Mouse (Mus musculus) adipose tissue, adult 10 weeks (tissue): ENCODE measurements around the gene Hilpda. TPM values are rescaled to one million over a fixed set of nuclear protein-coding genes. Genes with fewer than 3 reads are reported as not detected.

Experiments used
- polyA plus RNA-seq: library from polyadenylated mRNA; stranded (reverse); fragments of 350-450 nt; fragmentation: Illumina TruSeq; extraction: RNeasy Lipid Tissue Mini Kit (QIAGEN cat#74804); gene quantifications from one replicate; pipeline ENCODE4 v1.2.3, GENCODE M21; 2014; ENCODE audit warnings: low read depth, low replicate concordance

Gene Hilpda
- polyA plus RNA-seq = 11.6 TPM

DNA sequence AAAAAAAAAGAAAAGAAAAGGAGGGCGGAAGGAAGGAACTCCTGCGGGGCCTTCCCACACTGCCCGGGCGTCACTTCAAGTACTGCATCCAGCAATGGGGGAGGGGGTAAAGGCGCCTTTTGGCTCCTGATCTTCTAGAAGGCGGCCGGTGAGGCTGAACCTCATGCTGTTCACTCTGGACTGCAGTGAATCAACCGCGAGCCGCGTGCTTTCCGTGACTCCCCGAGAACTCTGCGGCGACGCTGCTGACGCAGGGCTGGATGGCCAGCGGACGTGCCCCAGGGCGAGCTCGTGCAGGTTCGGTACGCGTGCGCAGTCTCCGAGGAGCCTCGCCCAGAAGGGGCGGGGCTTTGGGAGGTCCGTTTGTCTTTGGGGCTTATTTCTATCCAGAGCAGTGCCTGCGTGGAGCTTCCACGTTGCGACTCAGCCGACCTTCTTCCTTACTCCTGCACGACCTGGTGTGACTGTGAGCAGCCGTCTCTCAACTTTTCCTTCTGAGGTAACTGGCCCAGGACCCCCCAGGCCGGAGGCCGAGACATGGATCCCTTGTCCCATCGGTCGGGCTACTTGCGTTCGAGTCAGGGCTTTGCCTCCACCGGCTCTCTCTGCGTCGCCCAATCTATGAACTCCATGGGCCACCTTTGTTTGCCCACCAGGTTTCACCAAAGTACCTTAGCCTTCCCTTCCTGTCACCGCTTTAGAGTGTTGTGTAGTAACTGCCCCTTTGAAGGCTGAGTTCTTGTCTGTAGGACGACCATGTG is at the start of gene Hilpda:
Gene Hilpda, plus strand, starts transcription at position 177 of the 761 bp plus-strand sequence.

DNA sequence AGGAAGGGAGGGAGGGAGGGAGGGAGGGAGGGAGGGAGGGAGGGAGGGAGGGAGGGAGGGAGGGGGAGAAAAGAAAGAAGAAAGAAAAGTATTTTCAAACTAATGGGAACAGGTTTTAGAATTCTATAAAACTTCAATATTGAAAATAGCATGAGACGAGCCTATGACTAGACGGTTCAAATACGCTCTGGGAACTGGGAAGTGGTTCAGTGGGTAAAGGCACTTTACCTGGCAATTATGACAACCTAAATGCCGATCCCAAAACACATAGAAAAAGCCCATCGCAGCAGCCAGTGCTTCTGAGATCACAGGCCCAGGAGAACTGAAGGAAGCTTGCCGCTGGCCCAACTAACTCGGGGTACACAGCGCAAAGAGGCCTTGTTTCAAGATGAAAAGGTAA is 7.0 kb downstream of the Hilpda start, which contains the start of gene Fam71f2:
Gene Fam71f2, plus strand, starts transcription at position 301 of the 400 bp plus-strand sequence.

DNA sequence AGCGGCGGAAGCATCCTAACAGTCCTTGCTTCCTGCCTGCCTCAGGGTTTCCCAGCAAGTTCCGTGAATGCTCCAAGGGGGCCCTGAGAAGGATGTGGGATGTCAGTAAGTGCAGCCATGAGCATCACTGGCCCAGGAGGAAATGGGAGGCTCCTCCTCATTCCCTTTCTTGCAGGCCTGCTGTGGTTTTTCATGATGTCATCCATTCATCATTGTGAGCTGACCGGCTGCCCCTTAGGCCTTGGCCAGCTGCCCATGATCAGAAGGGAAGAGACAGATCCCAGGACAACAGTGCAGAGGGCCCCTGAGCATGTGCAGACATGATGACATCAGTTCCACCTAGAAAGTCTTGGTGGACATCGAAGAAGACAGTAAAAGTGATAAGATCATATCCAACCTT is 46.6 kb downstream of the Hilpda start, which contains the start of gene Fam71f1:
Gene Fam71f1, plus strand, starts transcription at position 262 of the 400 bp plus-strand sequence.

Other genes starting within 250 kb of the Hilpda start
- 197 TPM for gene Lep, start 212.3 kb upstream of the Hilpda start, polyA plus RNA-seq
- 32.0 TPM for gene Rbm28, start 107.5 kb upstream of the Hilpda start, polyA plus RNA-seq
- 0.45 TPM for gene Prrt4, start 92.9 kb upstream of the Hilpda start, polyA plus RNA-seq
- 24.2 TPM for gene Impdh1, start 56.1 kb upstream of the Hilpda start, polyA plus RNA-seq
- gene Fam71f2, start 7.1 kb downstream of the Hilpda start, polyA plus RNA-seq = 19.9 TPM
- 5.7 TPM for gene Fam71f1, start 46.7 kb downstream of the Hilpda start, polyA plus RNA-seq
- 164 TPM for gene Calu, start 75.6 kb downstream of the Hilpda start, polyA plus RNA-seq
- gene Opn1sw, start 116.0 kb downstream of the Hilpda start, polyA plus RNA-seq = not detected
- gene Ccdc136, start 123.8 kb downstream of the Hilpda start, polyA plus RNA-seq = 37.0 TPM
- 4.9 TPM for gene Flnc, start 160.8 kb downstream of the Hilpda start, polyA plus RNA-seq
- gene Atp6v1f, start 195.2 kb downstream of the Hilpda start, polyA plus RNA-seq = 195 TPM
- 0.72 TPM for gene Atp6v1fnb, start 198.9 kb downstream of the Hilpda start, polyA plus RNA-seq
- 4.2 TPM for gene Kcp, start 235.5 kb downstream of the Hilpda start, polyA plus RNA-seq